Comparison of ENCODE assay signal across 1 mouse cellular context in genomic region chrX:163999848-164000247, GRCm38 (mm10).
A peak's percentile ranks its signal among the peaks of the same experiment; 100 is the strongest.
TF ChIP-seq lines count a peak whose summit lies in the region.

No protein-coding gene starts in this region.

TF ChIP-seq in MEL, 35 proteins besides CTCF, POLR2A, EP300 and RAD21:
- TF ChIP-seq MYC (IDR thresholded peaks at IDR 0.05; ENCODE audit: low read depth, low read length) (0 out of 2 replicates have a peak, but pooled peaks have one; percentile 60), USF2 (IDR thresholded peaks at IDR 0.05; ENCODE audit: borderline replicate concordance in 1 of 2, insufficient read depth in 1 of 2, low read depth in 1 of 2, low read length in 2 of 2) (no peak), SMC3 (IDR thresholded peaks at IDR 0.05; ENCODE audit: low read depth, low read length) (peak; percentile 84), ZC3H11A (IDR thresholded peaks at IDR 0.05; ENCODE audit: low read depth, low read length) (peak; percentile 28; the same call in 1 of the 2 replicates)
